Mouse (Mus musculus) myocyte (in vitro differentiated cells): ENCODE data around the gene Hpn.

Source experiments
- CEBPB ChIP-seq: IDR thresholded peaks from 2 replicates; pipeline ENCODE4 v1.6.1; 2011; ENCODE audit warnings: mild to moderate bottlenecking, moderate library complexity; ENCODE audit not compliant: poor library complexity, insufficient read depth, severe bottlenecking
- E2F4 ChIP-seq: IDR thresholded peaks from one replicate; pipeline ENCODE4 v1.6.1; 2011; ENCODE audit warnings: mild to moderate bottlenecking, control low read depth, moderate library complexity; ENCODE audit not compliant: insufficient read depth
- MAX ChIP-seq: IDR thresholded peaks from one replicate; pipeline ENCODE4 v1.6.1; 2011; ENCODE audit warnings: low read depth, mild to moderate bottlenecking, control low read depth
- MYOD1 ChIP-seq, 3 experiments: IDR thresholded peaks; one replicate each; pipeline ENCODE4 v1.6.1; 2011; ENCODE audit warnings: control low read depth in 2 of 3, low read depth in 2 of 3, mild to moderate bottlenecking in 2 of 3, moderate library complexity in 1 of 3; ENCODE audit not compliant: insufficient read length in 2 of 3, control insufficient read depth in 1 of 3
- MYOG ChIP-seq, 3 experiments: IDR thresholded peaks; one replicate each; pipeline ENCODE4 v1.6.1; 2011; ENCODE audit warnings: control low read depth in 2 of 3, low read depth in 2 of 3, mild to moderate bottlenecking in 2 of 3; ENCODE audit not compliant: insufficient read length in 2 of 3, control insufficient read depth in 1 of 3, insufficient read depth in 1 of 3
- POLR2A ChIP-seq: IDR thresholded peaks from one replicate; pipeline ENCODE4 v1.6.1; 2011; ENCODE audit warnings: low read depth, mild to moderate bottlenecking, control low read depth, moderate library complexity; ENCODE audit not compliant: insufficient read length
- POLR2AphosphoS2 ChIP-seq: IDR thresholded peaks from one replicate; pipeline ENCODE4 v1.6.1; 2011; ENCODE audit warnings: low read depth, control low read depth; ENCODE audit not compliant: insufficient read length
- REST ChIP-seq: IDR thresholded peaks from one replicate; pipeline ENCODE4 v1.6.1; 2011; ENCODE audit warnings: mild to moderate bottlenecking, control low read depth, moderate library complexity; ENCODE audit not compliant: insufficient read depth, insufficient read length
- SRF ChIP-seq: IDR thresholded peaks from one replicate; pipeline ENCODE4 v1.6.1; 2011; ENCODE audit warnings: low read depth; ENCODE audit not compliant: control insufficient read depth, insufficient read length
- TCF12 ChIP-seq: IDR thresholded peaks from one replicate; pipeline ENCODE4 v1.6.1; 2011; ENCODE audit warnings: mild to moderate bottlenecking, control low read depth; ENCODE audit not compliant: poor library complexity, insufficient read depth, severe bottlenecking
- TCF3 ChIP-seq: IDR thresholded peaks from one replicate; pipeline ENCODE4 v1.6.1; 2011; ENCODE audit warnings: low read depth, control low read depth; ENCODE audit not compliant: insufficient read length
- USF1 ChIP-seq: IDR thresholded peaks from one replicate; pipeline ENCODE4 v1.6.1; 2011; ENCODE audit warnings: low read depth, mild to moderate bottlenecking, control low read depth, moderate library complexity

GRCm38 (mm10) chr7:31164748-31165147, 49.7 kb upstream of the Hpn start:
- no peak for TF ChIP-seq POLR2A
- TF ChIP-seq POLR2AphosphoS2, result no peak
- no peak for TF ChIP-seq USF1
- no peak for TF ChIP-seq TCF12
- no peak for TF ChIP-seq MAX
- TF ChIP-seq MYOD1 (IDR thresholded peaks at IDR 0.05; ENCODE audit: control insufficient read depth in 1 of 3, insufficient read length in 2 of 3, low read depth in 2 of 3), result no peak
- TF ChIP-seq MYOG (IDR thresholded peaks at IDR 0.05; ENCODE audit: control insufficient read depth in 1 of 3, insufficient read depth in 1 of 3, insufficient read length in 2 of 3, low read depth in 2 of 3), result no peak
- TF ChIP-seq SRF, result no peak
- no peak for TF ChIP-seq E2F4
- TF ChIP-seq CEBPB, result no peak
- TF ChIP-seq REST, result no peak
- no peak for TF ChIP-seq TCF3
